Mouse (Mus musculus) induced T-regulatory cell, adult 2 months (primary cell): ENCODE data around the gene Col5a1.

Source experiments
- DNase-seq: peaks from one replicate; pipeline ENCODE4 v3.0.0-alpha.2; 2012; ENCODE audit warnings: low read depth

Col5a1 gene

GRCm38 (mm10) chr2:28036788-28037187 is 150.6 kb downstream of the Col5a1 start:
- no peak for DNase-seq

DNA sequence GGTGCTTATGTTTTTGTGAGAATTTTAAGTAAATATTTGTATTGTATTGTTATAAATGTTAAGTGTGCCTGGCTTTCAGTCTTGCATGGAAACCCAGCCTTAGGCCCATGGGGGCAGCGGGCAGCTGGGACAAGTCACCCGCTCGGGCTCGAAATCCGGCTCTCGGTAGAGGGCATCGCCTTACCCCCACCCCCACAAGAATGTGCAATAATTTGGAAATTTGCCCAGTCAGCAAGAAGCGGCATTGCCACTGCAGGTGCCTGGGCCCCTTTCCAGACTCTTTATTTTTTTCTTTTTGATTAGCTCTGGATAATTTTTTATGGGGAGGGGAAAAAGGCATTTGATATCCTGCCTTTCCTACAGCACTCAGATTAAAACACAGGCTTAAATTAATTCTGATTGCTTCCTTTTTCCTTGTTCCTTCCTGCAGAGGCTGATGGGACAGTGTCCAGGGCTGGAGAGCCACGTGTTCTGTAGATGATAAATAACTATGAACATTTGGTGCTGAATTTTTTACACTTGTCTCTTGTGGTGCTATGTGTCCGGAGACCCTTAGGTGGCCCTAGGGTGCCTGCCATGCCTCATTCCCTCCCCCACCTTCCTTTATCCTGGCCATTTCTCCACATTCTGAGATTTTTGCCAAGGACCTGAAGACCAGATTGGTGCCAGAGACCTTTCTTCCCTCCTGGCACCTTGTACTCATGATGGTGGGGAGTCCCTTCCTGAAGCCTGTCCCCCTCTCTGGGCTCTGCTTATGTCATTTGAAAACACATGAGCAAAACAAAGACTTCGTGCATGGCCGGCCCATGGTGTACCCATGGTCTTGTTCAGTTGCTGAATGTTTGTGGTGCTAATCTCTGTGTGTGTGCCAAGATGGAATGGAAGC is 151.5 kb downstream of the Col5a1 start:
- no peak for DNase-seq

GRCm38 (mm10) chr2:28038391-28039096 is 152.3 kb downstream of the Col5a1 start:
- DNase-seq, result no peak

- no peak for DNase-seq
Observed at GRCm38 (mm10) chr2:28039647-28040325, 153.6 kb downstream of the Col5a1 start.

GRCm38 (mm10) chr2:28040466-28040865 is 154.2 kb downstream of the Col5a1 start:
- no peak for DNase-seq

DNA sequence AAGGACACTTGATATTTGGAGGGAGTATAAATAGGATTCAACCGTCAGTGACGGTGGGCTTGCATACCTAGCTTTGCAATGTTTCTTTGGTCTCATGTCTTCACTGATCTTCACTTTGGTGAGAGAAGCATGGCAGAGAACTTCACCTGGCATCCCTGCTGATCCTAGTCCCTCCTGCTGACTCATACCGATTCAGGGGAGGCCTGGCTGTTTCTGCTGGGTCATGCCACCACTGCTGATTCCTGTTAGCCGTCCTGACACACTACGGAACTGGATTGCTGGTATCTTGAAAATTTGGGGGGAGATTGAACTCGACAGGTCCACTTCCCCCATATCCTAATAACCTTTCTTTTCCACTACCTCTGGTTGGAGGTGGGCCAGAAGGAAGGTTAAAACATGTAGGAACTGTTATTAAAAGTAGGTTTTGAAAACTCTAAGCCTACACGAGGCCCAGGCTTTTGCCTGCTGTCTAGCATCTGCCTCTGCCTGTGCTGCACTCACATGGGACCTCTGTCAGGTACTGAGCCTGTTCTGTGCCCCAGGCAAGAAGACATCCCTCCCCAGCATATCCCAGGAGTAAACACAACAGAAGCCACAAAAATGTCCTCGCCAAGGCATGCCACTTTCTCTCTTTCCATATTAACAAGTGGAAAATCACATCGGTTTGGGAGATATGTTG is 158.8 kb downstream of the Col5a1 start:
- no peak for DNase-seq

DNA sequence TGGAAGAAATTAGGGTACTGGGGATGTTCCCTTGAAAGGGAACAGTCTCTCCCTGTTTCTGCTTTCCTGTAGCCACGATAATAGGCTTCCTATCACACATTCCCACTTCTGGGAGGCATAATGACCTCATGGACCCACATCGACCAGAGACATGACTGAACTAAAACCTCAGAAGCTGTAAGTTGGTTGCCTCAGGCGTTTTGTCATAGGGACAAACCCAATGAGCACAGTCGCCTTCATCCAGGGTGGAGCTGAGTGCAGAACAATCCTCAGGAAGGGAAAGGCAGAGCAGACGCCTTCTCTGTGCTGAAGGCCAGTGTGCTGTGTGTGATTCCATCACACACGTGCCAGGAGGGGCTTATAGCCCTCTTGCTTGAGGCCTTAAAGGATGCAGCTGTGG is 160.1 kb downstream of the Col5a1 start:
- DNase-seq, result no peak

GRCm38 (mm10) chr2:28047092-28047491 is 160.9 kb downstream of the Col5a1 start:
- no peak for DNase-seq

- DNase-seq, result no peak
Observed at GRCm38 (mm10) chr2:28059922-28060321, 173.7 kb downstream of the Col5a1 start.

GRCm38 (mm10) chr2:28063711-28064338 is 177.6 kb downstream of the Col5a1 start:
- no peak for DNase-seq

DNA sequence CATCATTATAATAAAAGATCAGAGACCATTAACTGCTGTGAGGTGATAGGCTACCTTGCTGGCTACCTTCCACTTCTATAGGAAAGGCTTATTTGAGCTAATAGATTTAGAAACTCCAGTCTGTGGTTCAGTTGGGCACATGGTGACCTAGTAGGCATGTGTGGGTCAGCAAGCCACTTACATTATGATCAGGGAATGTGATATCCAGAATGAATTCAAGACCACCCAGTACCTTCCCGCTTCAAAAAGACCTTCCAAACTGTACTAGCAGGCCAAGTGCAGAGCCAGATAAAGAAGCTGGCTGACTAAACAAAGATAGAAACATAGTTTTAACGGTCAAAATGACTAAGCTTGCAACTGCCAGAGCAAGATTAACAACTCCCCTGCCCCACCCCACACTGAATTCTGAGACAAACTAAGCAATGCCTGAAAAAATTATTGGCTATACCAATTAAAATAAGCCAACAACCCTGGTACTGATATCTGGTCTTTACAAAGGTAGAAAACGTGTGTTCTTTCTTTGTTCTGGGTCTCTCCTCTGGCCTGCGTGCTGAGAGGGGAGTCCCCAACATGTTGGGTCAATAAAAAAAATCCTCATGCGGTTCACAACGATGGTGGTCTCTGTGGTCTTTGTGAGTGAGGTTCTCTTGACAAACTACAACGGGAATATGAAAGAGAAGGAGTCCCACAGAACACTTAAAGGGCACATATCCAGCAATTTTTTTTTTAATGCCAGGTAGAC is 178.3 kb downstream of the Col5a1 start:
- no peak for DNase-seq

DNA sequence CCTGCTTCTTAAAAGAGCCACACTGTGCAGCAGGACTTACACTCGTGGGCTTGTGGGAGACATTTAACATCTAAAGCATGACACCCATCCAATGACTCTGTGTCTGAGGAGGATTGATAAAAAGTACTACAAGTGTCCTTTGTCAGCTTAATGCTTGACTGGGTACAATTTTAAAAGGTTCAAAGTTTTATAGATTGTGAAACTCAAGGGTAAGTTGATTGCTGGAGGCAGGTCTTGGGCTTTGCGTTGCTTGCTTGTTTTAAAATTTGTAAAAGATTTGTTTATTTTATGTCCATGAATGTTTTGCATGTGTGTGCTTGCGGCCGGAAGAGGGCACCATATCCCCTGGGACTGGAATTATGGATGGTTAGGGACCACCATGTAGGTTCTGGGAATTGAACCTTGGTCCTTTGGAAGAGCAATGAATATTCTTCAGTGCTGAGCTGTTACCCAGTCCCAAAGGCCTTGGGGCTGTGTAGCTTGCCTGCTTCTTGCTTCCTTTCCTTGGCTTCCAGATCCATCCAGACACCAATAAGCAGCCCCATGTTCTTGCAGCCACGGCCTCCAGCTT is 178.9 kb downstream of the Col5a1 start:
- no peak for DNase-seq

DNA sequence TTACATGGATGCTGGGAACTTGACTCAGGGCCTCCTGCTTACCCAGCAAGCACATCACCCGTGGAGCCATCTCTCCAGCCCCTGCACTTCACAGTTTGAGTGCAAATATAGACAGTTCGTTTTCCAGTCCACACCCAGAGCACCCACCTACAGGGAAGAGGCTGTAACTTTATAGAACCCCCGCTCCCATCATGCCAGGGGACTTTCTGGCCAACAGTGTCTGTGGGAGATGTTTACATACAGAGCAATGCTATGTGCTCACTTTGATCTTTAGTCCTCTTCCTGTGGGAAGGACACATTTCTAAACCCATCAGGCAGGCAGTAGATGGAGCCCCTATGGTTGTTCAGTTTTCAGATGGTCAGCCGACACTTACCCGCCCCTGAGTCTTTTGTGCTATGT is 180.5 kb downstream of the Col5a1 start:
- no peak for DNase-seq

GRCm38 (mm10) chr2:28067175-28067574 is 180.9 kb downstream of the Col5a1 start:
- DNase-seq, result no peak

- DNase-seq, result no peak
Observed at GRCm38 (mm10) chr2:28067821-28068536, 181.8 kb downstream of the Col5a1 start.

GRCm38 (mm10) chr2:28068537-28068878 is 182.3 kb downstream of the Col5a1 start:
- DNase-seq, result no peak

GRCm38 (mm10) chr2:28075616-28076187 is 189.5 kb downstream of the Col5a1 start:
- no peak for DNase-seq

DNA sequence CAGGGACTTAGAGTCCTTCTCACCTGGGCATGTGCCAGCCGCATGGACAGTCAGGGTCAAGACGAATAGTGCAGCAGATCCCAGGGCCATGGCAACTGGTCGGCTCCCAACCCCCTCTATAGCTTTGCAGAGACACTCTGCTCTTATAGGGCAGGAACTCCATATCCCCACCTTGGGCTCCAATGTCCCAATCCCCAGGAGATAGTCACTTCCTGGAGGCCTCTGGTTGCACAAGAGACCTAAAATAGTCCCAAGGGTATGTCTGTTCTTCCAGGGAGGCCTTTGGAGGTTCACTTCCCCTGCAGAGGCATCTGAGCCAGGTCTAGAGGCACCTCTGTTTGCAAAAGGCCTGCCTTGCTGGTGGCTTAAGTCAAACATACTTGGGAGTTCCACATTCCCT is 198.5 kb downstream of the Col5a1 start, which contains the start of gene Fcnb:
TSS of gene Fcnb (minus strand) at position 118 of the 400 bp plus-strand sequence.
- no peak for DNase-seq

GRCm38 (mm10) chr2:28086112-28086511 is 199.9 kb downstream of the Col5a1 start:
- DNase-seq, result no peak

- DNase-seq, result no peak
Observed at GRCm38 (mm10) chr2:28089095-28089494, 202.9 kb downstream of the Col5a1 start.
